Mouse (Mus musculus) CH12.LX (cell line): ENCODE results near the gene Pex12. TPM values are rescaled to one million over a fixed set of nuclear protein-coding genes. Genes with fewer than 3 reads are reported as not detected.

ENCODE experiments used
- DNase-seq: peaks from one replicate; pipeline ENCODE4 v3.0.0-alpha.2; 2013; ENCODE audit errors: extremely low read depth
- H3K27ac ChIP-seq: 2 replicates; pipeline ENCODE4 v1.5.1; 2012; ENCODE audit warnings: low read depth, mild to moderate bottlenecking, control low read depth, moderate library complexity; ENCODE audit not compliant: insufficient read depth
- H3K27me3 ChIP-seq: replicated peaks from 2 replicates; pipeline ENCODE3; 2012; ENCODE audit warnings: inconsistent platforms
- H3K36me3 ChIP-seq, 2 experiments: replicated peaks in 1 of 2; 2 replicates each; pipeline versions ENCODE3 to v1.6.1; 2012; ENCODE audit warnings: inconsistent platforms in 1 of 2, low read length in 1 of 2, mild to moderate bottlenecking in 1 of 2, mixed read lengths in 1 of 2, moderate library complexity in 1 of 2; ENCODE audit not compliant: control insufficient read depth in 1 of 2, insufficient read depth in 1 of 2
- H3K4me1 ChIP-seq, 2 experiments: 2 replicates each; pipeline ENCODE4 v1.6.1; 2012; ENCODE audit warnings: inconsistent platforms in 1 of 2, moderate library complexity in 1 of 2; ENCODE audit not compliant: insufficient read depth in 2 of 2, control insufficient read depth in 1 of 2
- H3K4me2 ChIP-seq: 2 replicates; pipeline ENCODE4 v1.6.1; 2012; ENCODE audit warnings: low read depth, mild to moderate bottlenecking, control low read depth; ENCODE audit not compliant: poor library complexity, insufficient read depth, severe bottlenecking
- H3K4me3 ChIP-seq, 3 experiments: fragments of 150-350 bp in 1 of 3; sonication (generic) in 1 of 3; replicated peaks in 1 of 3; 2 replicates each; pipeline versions ENCODE3 to v1.5.1; 2011 to 2012; ENCODE audit warnings: low read depth in 2 of 3, low read length in 2 of 3, mild to moderate bottlenecking in 2 of 3, moderate library complexity in 2 of 3, control low read depth in 1 of 3, improper control_type of control experiment in 1 of 3, inconsistent platforms in 1 of 3, mixed read lengths in 1 of 3; ENCODE audit not compliant: poor library complexity in 1 of 3
- H3K79me2 ChIP-seq: replicated peaks from 2 replicates; pipeline ENCODE4 v1.6.1; 2012; ENCODE audit warnings: mild to moderate bottlenecking, moderate library complexity; ENCODE audit not compliant: control insufficient read depth, poor library complexity, insufficient read depth, severe bottlenecking; ENCODE audit errors: extremely low read depth
- H3K9ac ChIP-seq: 2 replicates; pipeline ENCODE4 v1.6.1; 2012; ENCODE audit warnings: low read depth, mild to moderate bottlenecking, control low read depth, moderate library complexity; ENCODE audit not compliant: insufficient read depth
- H3K9me3 ChIP-seq: replicated peaks from 2 replicates; pipeline ENCODE3; 2012; ENCODE audit warnings: low read length, inconsistent platforms, mixed read lengths
- BHLHE40 ChIP-seq: IDR thresholded peaks from 2 replicates; pipeline ENCODE4 v1.6.1; 2011; ENCODE audit warnings: mild to moderate bottlenecking, low read depth, low read length, improper control_type of control experiment
- CHD1 ChIP-seq: IDR thresholded peaks from 2 replicates; pipeline ENCODE4 v1.6.1; 2012; ENCODE audit warnings: low read depth, low read length, improper control_type of control experiment, inconsistent platforms
- CHD2 ChIP-seq: IDR thresholded peaks from 2 replicates; pipeline ENCODE4 v1.6.1; 2011; ENCODE audit warnings: low read length, improper control_type of control experiment
- CTCF ChIP-seq, 2 experiments: IDR thresholded peaks in 1 of 2; conservative IDR thresholded peaks in 1 of 2; 2 replicates each; pipeline ENCODE4 v1.5.1; 2011 to 2012; ENCODE audit warnings: low read depth in 2 of 2, low read length in 2 of 2, improper control_type of control experiment in 1 of 2, inconsistent platforms in 1 of 2, mild to moderate bottlenecking in 1 of 2, moderate library complexity in 1 of 2
- EP300 ChIP-seq: IDR thresholded peaks from 2 replicates; pipeline ENCODE4 v1.6.1; 2011; ENCODE audit warnings: low read length, improper control_type of control experiment
- ETS1 ChIP-seq: conservative IDR thresholded peaks from 2 replicates; pipeline ENCODE4 v1.6.1; 2012; ENCODE audit warnings: low read depth, mild to moderate bottlenecking, inconsistent platforms, low read length, improper control_type of control experiment, moderate library complexity
- GABPA ChIP-seq: IDR thresholded peaks from 2 replicates; pipeline ENCODE4 v1.6.1; 2012; ENCODE audit warnings: low read depth, low read length, improper control_type of control experiment, inconsistent platforms; ENCODE audit not compliant: insufficient replicate concordance
- HCFC1 ChIP-seq: IDR thresholded peaks from 2 replicates; pipeline ENCODE4 v1.6.1; 2012; ENCODE audit warnings: low read depth, mild to moderate bottlenecking, inconsistent platforms, low read length, improper control_type of control experiment
- IRF4 ChIP-seq: IDR thresholded peaks from 2 replicates; pipeline ENCODE4 v1.6.1; 2014; ENCODE audit warnings: low read depth, mild to moderate bottlenecking, inconsistent platforms, low read length, improper control_type of control experiment
- JUN ChIP-seq: IDR thresholded peaks from 2 replicates; pipeline ENCODE4 v1.6.1; 2011; ENCODE audit warnings: low read depth, mild to moderate bottlenecking, low read length, improper control_type of control experiment, moderate library complexity; ENCODE audit not compliant: insufficient read depth
- JUND ChIP-seq: conservative IDR thresholded peaks from 2 replicates; pipeline ENCODE4 v1.6.1; 2011; ENCODE audit warnings: low read depth, low read length, improper control_type of control experiment
- MAZ ChIP-seq: IDR thresholded peaks from 2 replicates; pipeline ENCODE4 v1.6.1; 2012; ENCODE audit warnings: low read depth, mild to moderate bottlenecking, inconsistent platforms, low read length, improper control_type of control experiment, moderate library complexity
- MEF2A ChIP-seq: IDR thresholded peaks from 2 replicates; pipeline ENCODE4 v1.6.1; 2014; ENCODE audit warnings: low read depth, mild to moderate bottlenecking, inconsistent platforms, low read length, improper control_type of control experiment, borderline replicate concordance
- MXI1 ChIP-seq: IDR thresholded peaks from 2 replicates; pipeline ENCODE4 v1.6.1; 2011; ENCODE audit warnings: mild to moderate bottlenecking, low read depth, low read length, improper control_type of control experiment
- NELFE ChIP-seq: IDR thresholded peaks from 2 replicates; pipeline ENCODE4 v1.6.1; 2011; ENCODE audit warnings: low read depth, low read length, improper control_type of control experiment
- PAX5 ChIP-seq: IDR thresholded peaks from 2 replicates; pipeline ENCODE4 v1.6.1; 2012; ENCODE audit warnings: low read length, inconsistent platforms, mixed read lengths
- POLR2A ChIP-seq: IDR thresholded peaks from 2 replicates; pipeline ENCODE4 v1.6.1; 2011; ENCODE audit warnings: low read depth, mild to moderate bottlenecking, improper control_type of control experiment, low read length
- RAD21 ChIP-seq: IDR thresholded peaks from 2 replicates; pipeline ENCODE4 v1.6.1; 2011; ENCODE audit warnings: low read depth, mild to moderate bottlenecking, low read length, improper control_type of control experiment, moderate library complexity
- RCOR1 ChIP-seq: conservative IDR thresholded peaks from 2 replicates; pipeline ENCODE4 v1.6.1; 2012; ENCODE audit warnings: low read depth, mild to moderate bottlenecking, inconsistent platforms, low read length, improper control_type of control experiment
- SMC3 ChIP-seq: IDR thresholded peaks from 2 replicates; pipeline ENCODE4 v1.6.1; 2011; ENCODE audit warnings: low read depth, low read length, improper control_type of control experiment
- TBP ChIP-seq: conservative IDR thresholded peaks from 2 replicates; pipeline ENCODE4 v1.6.1; 2011; ENCODE audit warnings: low read depth, low read length, improper control_type of control experiment
- TCF12 ChIP-seq: IDR thresholded peaks from 2 replicates; pipeline ENCODE4 v1.6.1; 2014; ENCODE audit warnings: low read depth, mild to moderate bottlenecking, inconsistent platforms, low read length, improper control_type of control experiment
- UBTF ChIP-seq: IDR thresholded peaks from 2 replicates; pipeline ENCODE4 v1.6.1; 2012; ENCODE audit warnings: low read depth, mild to moderate bottlenecking, inconsistent platforms, low read length, improper control_type of control experiment, moderate library complexity
- USF1 ChIP-seq: IDR thresholded peaks from 2 replicates; pipeline ENCODE4 v1.6.1; 2014; ENCODE audit warnings: low read depth, mild to moderate bottlenecking, inconsistent platforms, low read length, improper control_type of control experiment
- USF2 ChIP-seq: conservative IDR thresholded peaks from 2 replicates; pipeline ENCODE4 v1.6.1; 2011; ENCODE audit warnings: low read depth, low read length, improper control_type of control experiment
- ZC3H11A ChIP-seq: IDR thresholded peaks from 2 replicates; pipeline ENCODE4 v1.6.1; 2012; ENCODE audit warnings: low read depth, mild to moderate bottlenecking, inconsistent platforms, low read length, improper control_type of control experiment
- ZMIZ1 ChIP-seq: IDR thresholded peaks from 2 replicates; pipeline ENCODE4 v1.6.1; 2012; ENCODE audit warnings: low read depth, mild to moderate bottlenecking, inconsistent platforms, low read length, improper control_type of control experiment
- ZNF384 ChIP-seq: IDR thresholded peaks from 2 replicates; pipeline ENCODE4 v1.6.1; 2012; ENCODE audit warnings: low read depth, low read length, improper control_type of control experiment, inconsistent platforms
- dilution Hi-C: fragments of 300-500 bp; cut with MboI; formaldehyde crosslinking; loops from 2 replicates; pipeline ENCODE4 v1.14.3; 2020; ENCODE audit warnings: low sequenced_read_pairs; ENCODE audit not compliant: extremely low pct_unique_long_range_greater_than_20kb, extremely low pct_ligation_motif_present
- in situ Hi-C: fragments of 300-500 bp; cut with MboI; formaldehyde crosslinking; loops from 3 replicates; pipeline ENCODE4 v1.14.3; 2019; ENCODE audit warnings: low sequenced_read_pairs, low pct_ligation_motif_present, low pct_unique_long_range_greater_than_20kb, mixed read lengths
- polyA plus RNA-seq: library from polyadenylated mRNA; unstranded; fragments of >175 nt; gene quantifications from 2 replicates; pipeline ENCODE4 v1.2.1, GENCODE M21; 2012; ENCODE audit warnings: low read depth; ENCODE audit not compliant: insufficient read length
- total RNA-seq, 2 experiments: library from RNA; depleted of rRNA; stranded (reverse); fragments of 300-350 nt in 1 of 2; fragments of >200 nt in 1 of 2; gene quantifications; 2 replicates each; pipeline ENCODE4 v1.2.3; 2012 to 2014

The Pex12 gene
- total and polyA plus RNA-seq, 3 experiments = 8.2 to 30.7 (median 9.5) TPM

DNA sequence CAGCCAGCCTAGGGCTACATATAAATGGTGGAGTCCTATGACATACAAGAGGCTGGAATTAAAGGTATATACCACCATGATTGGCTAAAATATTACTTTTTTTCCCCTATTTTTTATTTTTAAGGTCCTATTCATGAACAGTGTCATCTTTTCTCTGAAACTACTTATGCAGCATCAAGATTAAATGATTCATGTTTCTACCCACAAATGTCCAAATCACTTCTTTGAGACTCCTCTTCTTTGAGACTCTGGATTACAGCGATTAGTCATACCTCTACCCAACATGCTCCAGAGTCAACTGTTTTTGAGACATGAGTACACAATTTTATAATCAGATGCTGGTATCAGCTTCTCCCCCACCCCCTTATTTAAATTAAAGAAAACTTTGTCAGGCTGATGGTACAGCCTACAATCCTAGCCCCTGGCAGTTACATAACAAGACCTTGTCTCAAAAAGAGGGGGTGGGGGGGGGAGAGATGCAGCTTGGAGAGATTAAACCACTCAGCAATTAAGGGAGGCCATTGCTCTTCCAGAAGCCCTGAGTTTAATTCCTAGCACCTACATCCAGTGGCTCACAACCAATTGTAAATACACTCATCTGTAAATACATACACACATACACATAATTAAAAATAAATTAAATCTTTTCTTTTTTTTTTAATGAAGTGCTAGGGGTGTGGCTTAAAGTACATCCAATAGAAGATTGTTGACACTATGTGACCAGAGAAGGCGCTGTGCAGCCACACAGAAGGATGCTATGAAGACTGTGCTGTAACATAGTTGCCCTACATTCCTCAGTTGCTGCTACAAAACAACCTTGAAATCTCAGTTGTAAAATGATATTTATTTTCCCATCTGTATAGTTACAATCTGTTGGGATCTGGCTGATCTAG is 30.2 kb downstream of the Pex12 start:
- H3K9ac ChIP-seq = no peak overlapping the region
- no peaks in the 10 kb centered on the region for H3K9me3 ChIP-seq
- TF ChIP-seq CTCF (conservative IDR thresholded peaks at IDR 0.05 in 1 of 2, IDR thresholded peaks at IDR 0.05 in 1 of 2; ENCODE audit: low read depth in 2 of 2, low read length in 2 of 2) (peak; percentile 48 to 84; a peak in 3 of 4 replicates), ZNF384 (peak; percentile 86), SMC3 (peak; percentile 33), JUND (peak; percentile 16; the same call in 1 of the 2 replicates), RAD21 (peak; percentile 80), MEF2A (no peak), EP300 (no peak), POLR2A (peak; percentile 80; the same call in 1 of the 2 replicates), IRF4 (0 out of 2 replicates have a peak, but pooled peaks have one; percentile 12)
- no peak overlapping the region for H3K4me2 ChIP-seq
- DNase-seq = peak; percentile 82
- in situ Hi-C loops (no loop called here), dilution Hi-C loops (no loop called here)
- no peak overlapping the region for H3K27ac ChIP-seq
- H3K79me2 ChIP-seq = no peaks in the 10 kb centered on the region
- H3K4me3 ChIP-seq = no peak overlapping the region
- H3K27me3 ChIP-seq = peaks cover 39% of the 10 kb centered on the region
- no peaks in the 10 kb centered on the region for H3K36me3 ChIP-seq
- peaks cover 3 to 17% of the 10 kb centered on the region in 2 experiments; a peak in 3 of 4 replicates for H3K4me1 ChIP-seq

DNA sequence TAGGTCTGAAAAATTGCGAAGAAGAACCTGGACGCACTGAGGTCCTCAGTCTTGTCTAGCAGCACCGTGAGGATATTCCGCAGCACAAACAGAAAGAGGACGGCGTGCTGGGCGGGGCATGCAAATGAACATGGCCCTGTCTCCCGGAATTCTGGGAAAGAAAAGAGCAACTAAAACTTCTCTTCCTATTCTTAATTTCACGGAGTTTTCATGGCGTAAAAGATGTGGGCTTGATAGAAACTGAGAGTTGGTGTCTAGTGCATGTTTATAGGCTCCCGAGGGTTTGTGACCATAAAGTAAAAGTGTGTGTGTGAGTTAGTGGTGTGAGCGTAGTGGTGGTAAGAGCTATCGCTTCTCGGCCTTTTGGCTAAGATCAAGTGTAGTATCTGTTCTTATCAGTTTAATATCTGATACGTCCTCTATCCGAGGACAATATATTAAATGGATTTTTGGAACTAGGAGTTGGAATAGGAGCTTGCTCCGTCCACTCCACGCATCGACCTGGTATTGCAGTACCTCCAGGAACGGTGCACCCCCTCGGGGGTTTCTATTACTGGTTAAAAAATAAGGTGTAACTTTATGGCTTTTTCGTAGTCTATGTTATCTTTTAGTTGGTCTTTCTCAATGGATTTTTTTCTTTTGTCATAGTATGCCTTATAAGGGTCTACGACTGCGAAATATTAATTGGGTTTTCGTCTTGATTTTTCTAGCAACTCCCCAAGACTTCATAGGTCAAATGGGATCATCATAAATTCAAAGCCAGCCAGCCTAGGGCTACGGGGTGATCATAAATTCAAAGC is 31.0 kb downstream of the Pex12 start:
- Histone ChIP-seq H3K4me3 (peak overlapping the region; percentile 47 to 79 (median 55)), H3K4me2 (peak overlapping the region; percentile 74), H3K9me3 (no peaks in the 10 kb centered on the region), H3K27me3 (peaks cover 35% of the 10 kb centered on the region), H3K36me3 (no peaks in the 10 kb centered on the region), H3K27ac (no peak overlapping the region), H3K79me2 (no peaks in the 10 kb centered on the region), H3K9ac (peak overlapping the region; percentile 83), H3K4me1 (peaks cover 3 to 17% of the 10 kb centered on the region in 2 experiments; a peak in 3 of 4 replicates)
- in situ Hi-C loops = no loop called here
- dilution Hi-C loops = no loop called here
- peak; percentile 97 for DNase-seq
- no peak for TF ChIP-seq GABPA
- TF ChIP-seq USF2 = peak; percentile 45; the same call in 1 of the 2 replicates
- no peak for TF ChIP-seq USF1
- TF ChIP-seq MAZ = peak; percentile 94
- TF ChIP-seq UBTF = no peak
- TF ChIP-seq EP300 = no peak; the same call in 1 of the 2 replicates
- no peak; the same call in 1 of the 2 replicates for TF ChIP-seq ZC3H11A
- TF ChIP-seq MXI1 = peak; percentile 90; the same call in 1 of the 2 replicates
- TF ChIP-seq HCFC1 = peak; percentile 77
- TF ChIP-seq JUN = no peak; the same call in 1 of the 2 replicates
- TF ChIP-seq RCOR1 = no peak; the same call in none of the 2 replicates
- peak; percentile 99 for TF ChIP-seq TBP
- TF ChIP-seq CHD1 = no peak
- peak; percentile 99 for TF ChIP-seq NELFE
- TF ChIP-seq TCF12 = peak; percentile 80
- peak; percentile 98 for TF ChIP-seq POLR2A
- peak; percentile 95 for TF ChIP-seq ETS1
- peak; percentile 62 for TF ChIP-seq BHLHE40
- peak; percentile 100 for TF ChIP-seq ZMIZ1
- TF ChIP-seq CHD2 = peak; percentile 72; the same call in 1 of the 2 replicates
- no peak for TF ChIP-seq PAX5
- peak; percentile 75 for TF ChIP-seq ZNF384
